20 mouse cellular contexts compared by ENCODE assay signal in genomic region chr12:31882736-31883135, GRCm38 (mm10).
DNase-seq lines count a peak whose midpoint lies in the region; ATAC-seq lines count a peak whose summit lies in the region.
"Had no signal": no experiment of that assay in that cellular context is flagged by ENCODE, and none has a peak within 500 bp of the region (broad histone marks: within the 10 kb centered on the region; RNA-seq: fewer than 3 reads in every experiment).

No protein-coding gene starts in this region.

- H3K36me3 ChIP-seq in intestine, embryonic 16.5 days (ENCODE audit: control insufficient read depth, insufficient read depth, low read length) = no peaks in the 10 kb centered on the region
- peaks cover 15% of the 10 kb centered on the region for H3K36me3 ChIP-seq in heart, embryonic 12.5 days
- peaks cover 12% of the 10 kb centered on the region for H3K36me3 ChIP-seq in heart, embryonic 10.5 days

- intact Hi-C loops in heart, postnatal 10 days (cut with DNase I) = no loop called here

- no peaks in the 10 kb centered on the region for H3K27me3 ChIP-seq in intestine, embryonic 16.5 days (replicated peaks; ENCODE audit: control insufficient read depth, insufficient read depth, low read length)
- no peaks in the 10 kb centered on the region for H3K27me3 ChIP-seq in heart, embryonic 12.5 days (replicated peaks)
- no peaks in the 10 kb centered on the region for H3K27me3 ChIP-seq in heart, embryonic 10.5 days (ENCODE audit: insufficient read depth, poor library complexity, severe bottlenecking)
- H3K27me3 ChIP-seq: embryonic facial prominence, embryonic 13.5 days; forebrain, embryonic 12.5 days; heart, embryonic 13.5 days had no signal

- peak; percentile 6 for DNase-seq in urinary bladder, postnatal 14 days (ENCODE audit: low spot score)
- DNase-seq in urinary bladder, postnatal 25 days (ENCODE audit: low spot score) = no peak
- peak; percentile 9 for DNase-seq in Muller cell, postnatal 12 days (ENCODE audit: inconsistent ontology term)
- DNase-seq in heart, postnatal 10 days = no peak
- no peak for DNase-seq in heart, embryonic 10.5 days (ENCODE audit: low spot score)
- DNase-seq: adrenal gland, postnatal 10 days; cerebellum, adult 11-12 months; cerebellum, adult 9-10 months; cerebellum, postnatal 36 days; gastrocnemius, postnatal 14 days; heart, adult 2 months; heart, postnatal 4 days; kidney, adult 18-20 months had no signal

- 43% methylated on average over 1 of the region's 1 CpGs for WGBS in intestine, embryonic 16.5 days
- WGBS in heart, embryonic 12.5 days = 67% methylated on average over 1 of the region's 1 CpGs
- WGBS in heart, embryonic 10.5 days = 63% methylated on average over 1 of the region's 1 CpGs

- H3K4me3 ChIP-seq in intestine, embryonic 16.5 days (ENCODE audit: low read length) = no peak overlapping the region
- no peak overlapping the region for H3K4me3 ChIP-seq in heart, embryonic 12.5 days
- no peak overlapping the region for H3K4me3 ChIP-seq in heart, embryonic 10.5 days
- H3K4me3 ChIP-seq: embryonic facial prominence, embryonic 13.5 days; forebrain, embryonic 12.5 days; heart, adult 2 months; heart, embryonic 13.5 days had no signal

- H3K27ac ChIP-seq in intestine, embryonic 16.5 days (ENCODE audit: low read length) = peak overlapping the region; percentile 33; the same call in 1 of the 2 replicates
- H3K27ac ChIP-seq in heart, embryonic 12.5 days (ENCODE audit: poor library complexity, severe bottlenecking) = no peak overlapping the region
- no peak overlapping the region for H3K27ac ChIP-seq in heart, embryonic 10.5 days
- H3K27ac ChIP-seq: embryonic facial prominence, embryonic 13.5 days; forebrain, embryonic 12.5 days; heart, adult 2 months; heart, embryonic 13.5 days; hindbrain, embryonic 14.5 days had no signal

- no peak overlapping the region for H3K9ac ChIP-seq in intestine, embryonic 16.5 days (ENCODE audit: low read depth, low read length)
- no peak overlapping the region for H3K9ac ChIP-seq in heart, embryonic 12.5 days
- H3K9ac ChIP-seq: embryonic facial prominence, embryonic 13.5 days; forebrain, embryonic 12.5 days; heart, embryonic 13.5 days; hindbrain, embryonic 14.5 days had no signal

- no peak overlapping the region for H3K4me2 ChIP-seq in intestine, embryonic 16.5 days (ENCODE audit: low read depth, low read length)
- H3K4me2 ChIP-seq in heart, embryonic 12.5 days = no peak overlapping the region
- H3K4me2 ChIP-seq: embryonic facial prominence, embryonic 13.5 days; forebrain, embryonic 12.5 days; heart, embryonic 13.5 days; hindbrain, embryonic 14.5 days had no signal

- H3K4me1 ChIP-seq in intestine, embryonic 16.5 days (ENCODE audit: control insufficient read depth, insufficient read depth, low read length) = peaks cover 4% of the 10 kb centered on the region; the same call in 1 of the 2 replicates
- H3K4me1 ChIP-seq in heart, embryonic 12.5 days (replicated peaks) = no peaks in the 10 kb centered on the region
- H3K4me1 ChIP-seq in heart, embryonic 10.5 days = no peaks in the 10 kb centered on the region
- H3K4me1 ChIP-seq: embryonic facial prominence, embryonic 13.5 days; forebrain, embryonic 12.5 days; heart, embryonic 13.5 days had no signal

- ATAC-seq in intestine, embryonic 16.5 days = peak; percentile 99
- no peak for ATAC-seq in heart, embryonic 12.5 days (ENCODE audit: insufficient number of reproducible peaks, low FRiP score)
- ATAC-seq: forebrain, embryonic 16.5 days had no signal

- H3K9me3 ChIP-seq in intestine, embryonic 16.5 days (ENCODE audit: control insufficient read depth, low read length) = no peaks in the 10 kb centered on the region
- H3K9me3 ChIP-seq in heart, embryonic 12.5 days (replicated peaks) = no peaks in the 10 kb centered on the region
- H3K9me3 ChIP-seq in heart, embryonic 10.5 days = no peaks in the 10 kb centered on the region
- H3K9me3 ChIP-seq: embryonic facial prominence, embryonic 13.5 days; forebrain, embryonic 12.5 days; heart, embryonic 13.5 days had no signal

Comparison
In these comparisons a context has a peak if more than half of its experiments do, and no peak if none do; other contexts are left out.
1. DNase-seq: peak in urinary bladder, postnatal 14 days (single experiment) and Muller cell, postnatal 12 days (single experiment); none in urinary bladder, postnatal 25 days (single experiment), heart, postnatal 10 days (0 of 2) and heart, embryonic 10.5 days (single experiment).